Mouse (Mus musculus): ENCODE data around the gene Nav1. TPM values are rescaled to one million over a fixed set of nuclear protein-coding genes. Genes with fewer than 3 reads are reported as not detected.
A peak's percentile ranks its signal among the peaks of the same experiment; 100 is the strongest.

Nav1 gene
- polyA plus RNA-seq, 1 experiment from 2014 or later = 11.5 TPM

- WGBS = 74% methylated on average over 11 of the region's 11 CpGs
- ATAC-seq (ENCODE audit: low read depth) = no peak
- no peak overlapping the region for H3K27ac ChIP-seq (ENCODE audit: low read length)
- no peaks in the 10 kb centered on the region for H3K9me3 ChIP-seq (ENCODE audit: control insufficient read depth, low read length)
- no peak overlapping the region for H3K4me3 ChIP-seq (ENCODE audit: low read length)
- no peak overlapping the region for H3K9ac ChIP-seq (ENCODE audit: low read length)
- no peak overlapping the region for H3K4me2 ChIP-seq (ENCODE audit: low read depth, low read length)
- H3K4me1 ChIP-seq (replicated peaks; ENCODE audit: control insufficient read depth, insufficient read depth, low read length) = peaks cover 18% of the 10 kb centered on the region
- no peaks in the 10 kb centered on the region for H3K27me3 ChIP-seq (ENCODE audit: control insufficient read depth, insufficient read depth, low read depth, low read length)
- H3K36me3 ChIP-seq (ENCODE audit: control insufficient read depth, insufficient read depth, low read length) = no peaks in the 10 kb centered on the region
Measured at GRCm38 (mm10) chr1:135635323-135636064, 28.4 kb upstream of the Nav1 start.

DNA sequence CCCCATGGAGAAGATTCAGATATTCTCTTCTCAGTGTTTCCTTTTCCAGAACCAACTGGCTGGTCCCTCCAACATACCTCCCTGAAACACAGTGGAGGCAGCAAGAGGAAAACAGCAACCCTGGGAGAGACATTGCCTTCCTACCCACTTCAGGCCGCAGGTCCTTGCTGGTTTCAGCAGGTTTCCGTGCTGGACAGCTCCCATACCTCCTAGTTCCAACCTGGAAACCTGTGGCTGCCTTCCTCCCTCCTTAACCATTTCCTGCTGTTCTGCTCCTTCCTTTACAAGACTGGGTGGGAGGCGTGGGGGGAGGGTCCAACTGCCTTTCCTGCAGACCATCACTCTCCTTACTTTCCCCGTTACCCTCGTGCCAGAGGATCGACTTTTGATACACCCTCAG lies 27.7 kb upstream of the Nav1 start:
- H3K9me3 ChIP-seq (ENCODE audit: control insufficient read depth, low read length) = no peaks in the 10 kb centered on the region
- no peak overlapping the region for H3K4me2 ChIP-seq (ENCODE audit: low read depth, low read length)
- H3K4me1 ChIP-seq (replicated peaks; ENCODE audit: control insufficient read depth, insufficient read depth, low read length) = peaks cover 21% of the 10 kb centered on the region
- no peaks in the 10 kb centered on the region for H3K27me3 ChIP-seq (ENCODE audit: control insufficient read depth, insufficient read depth, low read depth, low read length)
- no peak overlapping the region for H3K4me3 ChIP-seq (ENCODE audit: low read length)
- WGBS = 12% methylated on average over 6 of the region's 6 CpGs
- no peak for ATAC-seq (ENCODE audit: low read depth)
- H3K27ac ChIP-seq (ENCODE audit: low read length) = no peak overlapping the region
- no peak overlapping the region for H3K9ac ChIP-seq (ENCODE audit: low read length)
- H3K36me3 ChIP-seq (ENCODE audit: control insufficient read depth, insufficient read depth, low read length) = no peaks in the 10 kb centered on the region

- H3K9ac ChIP-seq (ENCODE audit: low read length) = no peak overlapping the region
- H3K27me3 ChIP-seq (ENCODE audit: control insufficient read depth, insufficient read depth, low read depth, low read length) = no peaks in the 10 kb centered on the region
- no peaks in the 10 kb centered on the region for H3K9me3 ChIP-seq (ENCODE audit: control insufficient read depth, low read length)
- WGBS = 65% methylated on average over 2 of the region's 2 CpGs
- ATAC-seq (ENCODE audit: low read depth) = no peak
- H3K4me1 ChIP-seq (replicated peaks; ENCODE audit: control insufficient read depth, insufficient read depth, low read length) = peaks cover 21% of the 10 kb centered on the region
- no peak overlapping the region for H3K4me2 ChIP-seq (ENCODE audit: low read depth, low read length)
- H3K36me3 ChIP-seq (ENCODE audit: control insufficient read depth, insufficient read depth, low read length) = no peaks in the 10 kb centered on the region
- H3K27ac ChIP-seq (ENCODE audit: low read length) = no peak overlapping the region
- H3K4me3 ChIP-seq (ENCODE audit: low read length) = no peak overlapping the region
Measured at GRCm38 (mm10) chr1:135633884-135634283, 26.8 kb upstream of the Nav1 start.

DNA sequence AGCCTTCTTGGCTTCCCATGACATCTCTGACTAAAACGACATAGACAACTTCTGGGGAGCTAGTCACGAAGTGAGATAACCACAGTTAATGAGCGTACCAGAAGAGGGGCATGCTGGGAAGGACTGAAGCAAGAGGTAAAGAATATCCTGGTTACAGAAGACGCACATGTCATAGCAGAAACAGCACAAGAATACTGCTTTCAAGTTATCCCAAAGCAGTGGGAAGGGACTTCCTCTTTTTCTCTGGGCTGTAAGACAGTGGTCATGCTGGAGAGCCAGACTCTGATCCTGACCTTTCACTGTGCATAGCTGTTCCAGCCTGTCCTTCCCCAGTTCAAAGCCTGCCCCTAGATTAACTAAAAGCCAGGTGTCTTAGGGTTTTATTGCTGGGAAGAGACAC lies 26.4 kb upstream of the Nav1 start:
- no peak overlapping the region for H3K9ac ChIP-seq (ENCODE audit: low read length)
- ATAC-seq (ENCODE audit: low read depth) = no peak
- no peak overlapping the region for H3K4me3 ChIP-seq (ENCODE audit: low read length)
- no peak overlapping the region for H3K4me2 ChIP-seq (ENCODE audit: low read depth, low read length)
- H3K27ac ChIP-seq (ENCODE audit: low read length) = no peak overlapping the region
- 89% methylated on average over 4 of the region's 4 CpGs for WGBS
- no peaks in the 10 kb centered on the region for H3K9me3 ChIP-seq (ENCODE audit: control insufficient read depth, low read length)
- H3K27me3 ChIP-seq (ENCODE audit: control insufficient read depth, insufficient read depth, low read depth, low read length) = no peaks in the 10 kb centered on the region
- no peaks in the 10 kb centered on the region for H3K36me3 ChIP-seq (ENCODE audit: control insufficient read depth, insufficient read depth, low read length)
- peaks cover 21% of the 10 kb centered on the region for H3K4me1 ChIP-seq (replicated peaks; ENCODE audit: control insufficient read depth, insufficient read depth, low read length)

GRCm38 (mm10) chr1:135632199-135632598 lies 25.1 kb upstream of the Nav1 start:
- no peaks in the 10 kb centered on the region for H3K9me3 ChIP-seq (ENCODE audit: control insufficient read depth, low read length)
- peak overlapping the region; percentile 26; the same call in 1 of the 2 replicates for H3K27ac ChIP-seq (ENCODE audit: low read length)
- no peak for ATAC-seq (ENCODE audit: low read depth)
- no peaks in the 10 kb centered on the region for H3K27me3 ChIP-seq (ENCODE audit: control insufficient read depth, insufficient read depth, low read depth, low read length)
- H3K9ac ChIP-seq (ENCODE audit: low read length) = no peak overlapping the region
- no peak overlapping the region for H3K4me3 ChIP-seq (ENCODE audit: low read length)
- WGBS = 73% methylated on average over 1 of the region's 1 CpGs
- no peak overlapping the region for H3K4me2 ChIP-seq (ENCODE audit: low read depth, low read length)
- no peaks in the 10 kb centered on the region for H3K36me3 ChIP-seq (ENCODE audit: control insufficient read depth, insufficient read depth, low read length)
- H3K4me1 ChIP-seq (replicated peaks; ENCODE audit: control insufficient read depth, insufficient read depth, low read length) = peaks cover 21% of the 10 kb centered on the region

GRCm38 (mm10) chr1:135631515-135631914 lies 24.4 kb upstream of the Nav1 start:
- peak overlapping the region; percentile 67 for H3K27ac ChIP-seq (ENCODE audit: low read length)
- H3K9ac ChIP-seq (ENCODE audit: low read length) = no peak overlapping the region
- no peaks in the 10 kb centered on the region for H3K36me3 ChIP-seq (ENCODE audit: control insufficient read depth, insufficient read depth, low read length)
- H3K9me3 ChIP-seq (ENCODE audit: control insufficient read depth, low read length) = no peaks in the 10 kb centered on the region
- peak; percentile 86 for ATAC-seq (ENCODE audit: low read depth)
- H3K4me1 ChIP-seq (replicated peaks; ENCODE audit: control insufficient read depth, insufficient read depth, low read length) = peaks cover 21% of the 10 kb centered on the region
- H3K4me3 ChIP-seq (ENCODE audit: low read length) = no peak overlapping the region
- H3K4me2 ChIP-seq (ENCODE audit: low read depth, low read length) = no peak overlapping the region
- H3K27me3 ChIP-seq (ENCODE audit: control insufficient read depth, insufficient read depth, low read depth, low read length) = no peaks in the 10 kb centered on the region
- 20% methylated on average over 8 of the region's 8 CpGs for WGBS

DNA sequence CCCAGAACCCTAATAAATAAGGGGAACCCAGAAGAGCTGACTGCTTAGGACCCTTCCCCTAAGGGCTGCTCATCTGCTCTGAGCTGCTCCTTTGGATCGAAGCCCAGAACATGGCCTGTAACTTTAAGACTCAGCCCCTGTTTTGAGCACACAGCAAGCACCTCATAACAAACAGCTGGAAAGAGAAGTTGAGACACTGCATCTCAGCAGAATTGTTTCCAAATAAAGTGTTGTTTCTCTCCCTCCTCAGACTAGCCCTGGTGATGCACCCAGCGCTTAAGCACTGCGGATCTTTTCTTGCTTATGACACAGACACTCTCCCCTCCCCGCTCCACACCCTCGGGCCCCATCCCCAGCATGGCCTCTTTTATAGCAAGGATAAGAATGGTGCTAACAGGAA lies 22.8 kb upstream of the Nav1 start:
- Histone ChIP-seq H3K9me3 (ENCODE audit: control insufficient read depth, low read length) (no peaks in the 10 kb centered on the region), H3K36me3 (ENCODE audit: control insufficient read depth, insufficient read depth, low read length) (no peaks in the 10 kb centered on the region), H3K27me3 (ENCODE audit: control insufficient read depth, insufficient read depth, low read depth, low read length) (no peaks in the 10 kb centered on the region), H3K9ac (ENCODE audit: low read length) (no peak overlapping the region), H3K4me1 (replicated peaks; ENCODE audit: control insufficient read depth, insufficient read depth, low read length) (peaks cover 21% of the 10 kb centered on the region), H3K4me3 (ENCODE audit: low read length) (no peak overlapping the region), H3K4me2 (ENCODE audit: low read depth, low read length) (no peak overlapping the region), H3K27ac (ENCODE audit: low read length) (no peak overlapping the region)
- WGBS = 63% methylated on average over 5 of the region's 5 CpGs
- peak; percentile 29; the same call in 1 of the 2 replicates for ATAC-seq (ENCODE audit: low read depth)

DNA sequence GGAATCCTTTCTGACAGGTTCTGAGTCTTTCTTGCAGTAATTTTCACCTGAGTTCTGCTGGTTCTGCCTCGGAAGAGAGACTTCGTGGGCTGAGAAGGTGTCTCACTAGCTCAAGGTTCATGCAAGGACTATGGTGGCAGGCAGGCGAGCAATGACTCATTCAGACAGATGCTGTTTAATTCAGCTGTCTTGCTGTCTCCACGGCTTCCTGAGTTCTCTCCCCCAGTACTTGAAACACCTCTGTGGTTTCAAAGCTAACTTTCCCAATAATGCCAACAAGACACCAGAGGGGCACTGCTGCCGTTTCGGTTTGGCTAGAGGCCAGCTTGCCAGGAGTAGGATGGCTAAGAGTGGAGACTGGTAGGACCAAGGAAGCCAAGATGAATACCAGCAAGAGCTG lies 19.1 kb upstream of the Nav1 start:
- Histone ChIP-seq H3K36me3 (ENCODE audit: control insufficient read depth, insufficient read depth, low read length) (no peaks in the 10 kb centered on the region), H3K9me3 (ENCODE audit: control insufficient read depth, low read length) (no peaks in the 10 kb centered on the region), H3K4me2 (ENCODE audit: low read depth, low read length) (no peak overlapping the region), H3K27ac (ENCODE audit: low read length) (no peak overlapping the region), H3K4me1 (replicated peaks; ENCODE audit: control insufficient read depth, insufficient read depth, low read length) (peaks cover 10% of the 10 kb centered on the region), H3K4me3 (ENCODE audit: low read length) (no peak overlapping the region), H3K27me3 (ENCODE audit: control insufficient read depth, insufficient read depth, low read depth, low read length) (no peaks in the 10 kb centered on the region), H3K9ac (ENCODE audit: low read length) (no peak overlapping the region)
- ATAC-seq (ENCODE audit: low read depth) = no peak
- WGBS = 69% methylated on average over 6 of the region's 6 CpGs

- Histone ChIP-seq H3K4me3 (ENCODE audit: low read length) (no peak overlapping the region), H3K4me1 (replicated peaks; ENCODE audit: control insufficient read depth, insufficient read depth, low read length) (peaks cover 5% of the 10 kb centered on the region; the same call in 1 of the 2 replicates), H3K27ac (ENCODE audit: low read length) (no peak overlapping the region), H3K27me3 (ENCODE audit: control insufficient read depth, insufficient read depth, low read depth, low read length) (no peaks in the 10 kb centered on the region), H3K36me3 (ENCODE audit: control insufficient read depth, insufficient read depth, low read length) (no peaks in the 10 kb centered on the region), H3K4me2 (ENCODE audit: low read depth, low read length) (no peak overlapping the region), H3K9me3 (ENCODE audit: control insufficient read depth, low read length) (no peaks in the 10 kb centered on the region), H3K9ac (ENCODE audit: low read length) (no peak overlapping the region)
- ATAC-seq (ENCODE audit: low read depth) = no peak
- WGBS = 56% methylated on average over 3 of the region's 3 CpGs
Measured at GRCm38 (mm10) chr1:135625741-135626140, 18.6 kb upstream of the Nav1 start.

Data from lung, embryonic 16.5 days (tissue).